ENCODE assay signal across 8 mouse cellular contexts in the genomic region with DNA sequence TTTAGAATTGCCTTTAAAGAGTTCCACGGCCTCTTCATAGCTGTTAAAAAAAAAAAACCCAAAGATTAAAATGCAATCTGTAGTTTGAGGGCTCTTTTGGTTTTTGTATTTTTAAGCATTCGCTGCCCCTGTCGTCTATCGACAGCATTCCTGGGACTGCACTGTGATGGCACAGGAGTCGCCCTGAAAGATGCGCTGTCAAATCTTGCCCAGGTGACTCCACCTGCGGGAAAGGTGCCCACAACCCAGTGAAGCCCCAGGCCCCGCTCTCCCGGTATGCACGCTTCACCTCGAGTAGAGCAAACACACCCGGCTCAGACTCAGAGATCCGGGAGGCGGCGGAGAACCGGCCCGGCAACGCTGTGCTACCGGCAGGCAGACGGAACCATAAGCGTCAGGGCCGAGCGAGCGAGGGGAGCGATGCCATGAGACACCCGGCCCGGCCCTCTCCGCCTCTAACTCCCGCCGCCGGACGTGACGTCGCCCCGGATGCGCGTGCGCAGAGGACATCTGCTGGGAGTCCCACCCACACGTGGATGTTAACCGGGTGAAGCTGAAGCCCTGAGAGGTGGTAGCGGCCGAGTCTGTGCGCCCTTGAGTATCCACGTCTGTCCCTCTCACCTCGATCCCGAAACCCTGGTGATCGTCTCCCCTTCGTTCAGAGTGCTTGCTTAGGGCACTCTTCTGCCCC. TPM values are rescaled to one million over a fixed set of nuclear protein-coding genes. Genes with fewer than 3 reads are reported as not detected.
DNase-seq lines count a peak whose midpoint lies in the region; ATAC-seq lines count a peak whose summit lies in the region.

TSS of gene Tbc1d7 (minus strand) at position 482 of the 691 bp plus-strand sequence.

- H3K4me2 ChIP-seq in heart, embryonic 13.5 days, result peak within 1 kb of the TSS; percentile 84
- H3K4me2 ChIP-seq in liver, embryonic 12.5 days, result peak within 1 kb of the TSS; percentile 89
- peak within 1 kb of the TSS; percentile 69 for H3K4me2 ChIP-seq in stomach, embryonic 15.5 days

- H3K27me3 ChIP-seq in heart, embryonic 13.5 days (replicated peaks), result no peaks in the 10 kb centered on the region
- no peaks in the 10 kb centered on the region for H3K27me3 ChIP-seq in liver, embryonic 12.5 days (replicated peaks)
- no peaks in the 10 kb centered on the region for H3K27me3 ChIP-seq in stomach, embryonic 15.5 days (replicated peaks)

- WGBS in heart, embryonic 13.5 days, result under 1% methylated on average over 48 of the region's 48 CpGs
- WGBS in liver, embryonic 12.5 days (ENCODE audit: insufficient replicate concordance), result under 1% methylated on average over 48 of the region's 48 CpGs
- WGBS in stomach, embryonic 15.5 days, result under 1% methylated on average over 48 of the region's 48 CpGs

- ATAC-seq in heart, embryonic 13.5 days (ENCODE audit: extremely low read depth, insufficient number of reproducible peaks, low FRiP score, low TSS enrichment), result peak; percentile 91
- peak; percentile 95 for ATAC-seq in liver, embryonic 12.5 days
- ATAC-seq in stomach, embryonic 15.5 days (ENCODE audit: insufficient read depth, low FRiP score, low read depth), result peak; percentile 96

- peaks cover 5% of the 10 kb centered on the region; the same call in 1 of the 2 replicates for H3K4me1 ChIP-seq in brown adipose tissue, adult 24 weeks (ENCODE audit: control insufficient read depth, insufficient read depth, insufficient read length, low read length)
- H3K4me1 ChIP-seq in heart, embryonic 13.5 days, result peaks cover 14% of the 10 kb centered on the region
- peaks cover 15% of the 10 kb centered on the region for H3K4me1 ChIP-seq in liver, embryonic 12.5 days
- peaks cover 7% of the 10 kb centered on the region for H3K4me1 ChIP-seq in stomach, embryonic 15.5 days

- peak within 1 kb of the TSS; percentile 95 for H3K9ac ChIP-seq in heart, embryonic 13.5 days
- peak within 1 kb of the TSS; percentile 77 for H3K9ac ChIP-seq in liver, embryonic 12.5 days
- H3K9ac ChIP-seq in stomach, embryonic 15.5 days, result peak within 1 kb of the TSS; percentile 59

- H3K9me3 ChIP-seq in heart, embryonic 13.5 days, result no peaks in the 10 kb centered on the region
- H3K9me3 ChIP-seq in liver, embryonic 12.5 days (replicated peaks), result no peaks in the 10 kb centered on the region
- H3K9me3 ChIP-seq in stomach, embryonic 15.5 days, result no peaks in the 10 kb centered on the region

- DNase-seq in CD4-positive, CD25-positive, alpha-beta regulatory T cell, adult 2 months (ENCODE audit: low read depth, low spot score), result peak; percentile 99
- peak; percentile 37 for DNase-seq in fat pad, adult 2 months (ENCODE audit: extremely low read depth, low read depth, low spot score)
- DNase-seq in kidney, postnatal 10 days, result peak; percentile 99
- DNase-seq in natural killer cell, adult 2 months (ENCODE audit: low spot score in 2 of 2), result peak; percentile 97 to 98

- peaks cover 25% of the 10 kb centered on the region for H3K36me3 ChIP-seq in heart, embryonic 13.5 days
- H3K36me3 ChIP-seq in liver, embryonic 12.5 days, result peaks cover 4% of the 10 kb centered on the region; the same call in 1 of the 2 replicates
- no peaks in the 10 kb centered on the region; the same call in 1 of the 2 replicates for H3K36me3 ChIP-seq in stomach, embryonic 15.5 days

- peak within 1 kb of the TSS; percentile 85 for H3K4me3 ChIP-seq in brown adipose tissue, adult 24 weeks (ENCODE audit: insufficient read depth, low read depth, low read length)
- H3K4me3 ChIP-seq in heart, embryonic 13.5 days, result peak within 1 kb of the TSS; percentile 84
- peak within 1 kb of the TSS; percentile 77 for H3K4me3 ChIP-seq in liver, embryonic 12.5 days
- H3K4me3 ChIP-seq in stomach, embryonic 15.5 days (replicated peaks), result peak within 1 kb of the TSS; percentile 71

- peak within 1 kb of the TSS; percentile 93 for H3K27ac ChIP-seq in brown adipose tissue, adult 24 weeks (replicated peaks; ENCODE audit: low read depth, low read length)
- H3K27ac ChIP-seq in heart, embryonic 13.5 days (replicated peaks), result peak within 1 kb of the TSS; percentile 88
- peak within 1 kb of the TSS; percentile 80 for H3K27ac ChIP-seq in liver, embryonic 12.5 days
- peak within 1 kb of the TSS; percentile 76 for H3K27ac ChIP-seq in stomach, embryonic 15.5 days

RNA-seq across cellular contexts. Expression of gene Tbc1d7, which starts in this region (rescaled TPM):
- polyA plus RNA-seq in brown adipose tissue, adult 24 weeks (2012; ENCODE audit: insufficient read depth, insufficient read length, missing spikeins), result 19.9 and 27.2 TPM in 2 replicates
- polyA plus RNA-seq in heart, embryonic 13.5 days (2015; fragmentation: Nextera tagmentation; extraction: Ambion mirVana), result 55.9 and 60.9 TPM in 2 replicates
- 20.0 and 20.7 TPM in 2 replicates for polyA plus RNA-seq in liver, embryonic 12.5 days (2016; fragmentation: Nextera tagmentation; extraction: Ambion mirVana)
- polyA plus RNA-seq in stomach, embryonic 15.5 days (2015; fragmentation: Nextera tagmentation; extraction: Ambion mirVana), result 34.6 and 35.9 TPM in 2 replicates

Comparison
In these comparisons a context has a peak if more than half of its experiments do, and no peak if none do; other contexts are left out.
1. Peak in every context shown above with its lines: DNase-seq, ATAC-seq, H3K4me3 ChIP-seq and H3K27ac ChIP-seq.
2. DNase-seq: peak in every context shown above with its lines; median percentile 99 in CD4-positive, CD25-positive, alpha-beta regulatory T cell, adult 2 months; 99 in kidney, postnatal 10 days; 98 in natural killer cell, adult 2 months; 37 in fat pad, adult 2 months.